Mouse (Mus musculus) frontal cortex, postnatal 36 days (tissue): Measurements from ENCODE around the gene Dock9.
"Not testable (repeated sequence)": the region's sequence is repeated elsewhere in the genome, so short reads cannot be mapped to it uniquely, and the experiment has no call there.

Source experiments
- DNase-seq, 2 experiments: peaks; one replicate each; pipeline ENCODE4 v3.0.0; 2022; ENCODE audit warnings: low spot score in 2 of 2

Gene Dock9

DNA sequence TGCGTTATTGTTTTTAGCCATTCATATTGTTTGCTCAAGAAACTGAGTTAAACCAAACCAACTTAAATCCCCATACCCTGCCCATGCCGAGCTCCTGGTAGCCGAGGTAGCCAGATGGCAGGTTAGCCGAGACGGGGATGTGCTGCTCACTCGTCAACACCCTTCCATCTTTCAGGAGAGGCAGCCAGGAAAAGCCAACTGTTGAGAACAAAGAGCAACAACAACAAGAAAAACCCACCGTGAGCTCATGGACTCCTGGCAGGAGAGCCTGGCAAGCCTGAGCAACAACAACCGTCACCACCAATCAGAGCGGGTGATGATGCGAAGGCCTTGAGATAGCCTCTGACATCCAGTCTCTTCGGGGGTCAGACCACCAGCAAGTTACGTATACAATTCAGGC, 170.9 kb downstream of the Dock9 start:
- no peak for DNase-seq

DNA sequence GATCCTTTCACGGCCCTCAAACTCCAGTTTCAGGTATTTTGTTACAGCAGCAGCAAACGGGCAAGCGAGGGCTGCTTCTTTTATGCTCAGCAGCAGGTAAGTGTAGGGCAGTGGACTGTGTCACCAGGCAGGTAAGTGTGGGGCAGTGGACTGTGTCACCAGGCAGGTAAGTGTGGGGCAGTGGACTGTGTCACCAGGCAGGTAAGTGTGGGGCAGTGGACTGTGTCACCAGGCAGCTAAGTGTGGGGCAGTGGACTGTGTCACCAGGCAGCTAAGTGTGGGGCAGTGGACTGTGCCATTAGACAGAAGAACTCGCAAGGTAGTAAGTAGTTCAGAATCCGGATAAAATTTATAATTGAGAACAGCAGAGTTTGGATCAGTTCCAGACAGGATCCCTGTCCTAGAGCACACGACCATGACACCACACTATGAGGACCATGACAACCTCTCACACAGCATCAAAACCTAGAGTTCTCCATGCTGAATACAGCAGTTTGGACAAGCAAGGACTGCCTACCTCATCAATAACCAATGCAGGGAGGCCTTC, 173.6 kb downstream of the Dock9 start:
- not testable (repeated sequence) for DNase-seq

DNA sequence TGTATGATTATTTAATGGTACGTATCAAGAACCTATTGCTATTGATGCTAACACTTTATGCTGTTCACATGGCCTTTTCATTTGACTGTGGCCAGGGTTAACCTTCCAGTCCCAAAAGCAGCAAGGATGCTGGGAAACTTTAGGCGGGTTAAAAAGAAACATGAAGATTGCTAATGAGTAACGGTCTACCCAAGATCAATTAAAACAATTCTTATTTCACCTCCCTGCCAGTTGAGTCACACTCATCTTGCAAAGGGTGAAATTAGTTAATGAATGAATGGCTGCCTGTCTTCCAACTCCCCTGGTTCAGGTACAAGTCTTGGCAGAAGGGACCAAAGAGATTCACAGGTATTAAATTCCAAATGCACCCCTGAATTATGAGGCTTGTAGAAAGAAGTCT, 175.8 kb downstream of the Dock9 start:
- no peak for DNase-seq

DNA sequence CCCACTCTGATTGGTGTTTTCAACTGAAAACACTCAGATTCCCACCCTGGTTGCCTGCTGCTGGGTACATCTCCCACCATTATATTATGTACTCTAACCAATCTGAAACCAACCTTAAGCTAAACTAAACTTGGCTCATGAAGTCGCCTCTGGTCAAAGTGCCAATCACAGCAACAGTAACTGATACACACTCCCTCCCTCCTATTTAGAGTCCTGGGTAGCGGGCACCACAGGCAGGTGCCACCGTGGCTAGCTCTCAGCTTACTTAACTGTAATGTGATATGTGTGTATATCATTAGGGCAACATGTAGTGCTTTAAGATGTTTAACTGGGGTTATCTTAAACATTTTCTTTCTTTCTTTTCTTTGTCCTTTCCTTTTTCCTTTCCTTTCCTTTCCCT, 177.1 kb downstream of the Dock9 start:
- no peak for DNase-seq

DNA sequence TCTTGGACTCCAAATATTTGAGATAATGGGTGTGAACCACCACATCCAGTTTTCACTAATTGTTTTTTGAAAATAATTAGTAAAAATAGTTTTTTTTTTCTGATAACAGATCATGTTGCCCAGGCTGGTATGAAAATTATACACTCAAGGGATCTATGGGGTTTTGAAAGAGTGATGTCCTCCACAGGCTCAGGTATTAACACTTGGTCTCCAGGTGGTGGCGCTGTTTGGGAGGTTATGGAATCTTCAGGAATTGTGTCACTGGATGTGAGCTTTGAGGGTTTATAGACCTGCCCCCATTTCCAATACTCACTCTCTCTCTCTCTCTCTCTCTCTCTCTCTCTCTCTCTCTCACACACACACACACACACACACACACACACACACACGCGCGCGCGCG, 177.5 kb downstream of the Dock9 start:
- DNase-seq: no peak

DNA sequence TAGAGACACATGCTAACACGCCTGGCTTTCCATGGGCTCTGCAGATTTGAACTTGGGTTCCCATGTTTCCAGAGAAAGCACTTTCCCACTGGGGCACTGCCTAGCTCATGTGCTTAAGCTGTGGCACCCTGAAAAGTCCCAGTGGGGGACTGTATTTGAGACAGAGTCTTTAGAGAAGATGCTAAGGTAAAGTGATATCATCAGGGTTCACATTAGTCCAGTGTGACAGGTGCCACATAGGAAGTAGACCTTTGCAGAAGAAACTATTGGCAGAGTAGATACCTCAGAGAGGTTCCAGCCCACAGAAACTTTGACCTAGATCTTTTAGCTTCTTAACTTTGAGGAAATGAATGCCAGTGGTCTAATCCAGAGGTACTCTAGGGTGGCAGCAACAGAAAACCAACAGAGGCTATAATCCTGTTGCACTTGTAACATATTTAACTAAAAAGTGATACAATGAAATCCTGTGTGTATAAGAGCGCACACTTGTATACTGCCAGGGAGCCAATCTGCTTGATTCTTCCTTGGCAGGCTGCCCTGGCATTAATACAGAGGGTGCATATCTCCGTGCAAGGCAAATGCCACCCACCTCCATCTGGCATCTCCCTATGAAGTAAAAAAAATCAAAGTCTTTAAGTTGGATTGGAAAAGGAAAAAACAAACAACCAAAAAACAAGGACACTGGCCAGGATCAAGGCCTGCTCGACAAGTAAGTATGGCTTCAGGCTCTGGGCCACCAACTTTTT, 179.8 kb downstream of the Dock9 start:
- DNase-seq: peak; percentile 81 to 89

DNA sequence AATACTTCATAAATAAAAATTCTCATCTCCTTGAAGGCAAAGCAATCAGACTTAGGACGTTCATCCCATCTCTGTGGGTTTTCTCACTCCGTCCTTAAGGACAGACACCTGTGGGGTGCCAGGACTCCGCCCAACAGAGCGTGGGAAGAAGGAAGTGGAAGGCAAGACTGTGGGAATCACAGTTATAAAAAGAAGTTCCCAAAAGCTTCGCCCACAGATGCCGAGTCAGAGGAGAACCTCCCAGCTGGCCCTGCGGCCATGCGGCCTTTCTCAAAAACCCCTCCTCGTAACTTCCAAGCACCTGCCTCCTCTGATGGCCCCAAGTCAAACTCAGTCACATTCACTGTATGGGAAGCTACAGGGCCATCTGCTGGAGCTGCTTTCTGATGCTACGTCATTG, 182.2 kb downstream of the Dock9 start:
- peak in 1 of 2 experiments; percentile 74 for DNase-seq

DNA sequence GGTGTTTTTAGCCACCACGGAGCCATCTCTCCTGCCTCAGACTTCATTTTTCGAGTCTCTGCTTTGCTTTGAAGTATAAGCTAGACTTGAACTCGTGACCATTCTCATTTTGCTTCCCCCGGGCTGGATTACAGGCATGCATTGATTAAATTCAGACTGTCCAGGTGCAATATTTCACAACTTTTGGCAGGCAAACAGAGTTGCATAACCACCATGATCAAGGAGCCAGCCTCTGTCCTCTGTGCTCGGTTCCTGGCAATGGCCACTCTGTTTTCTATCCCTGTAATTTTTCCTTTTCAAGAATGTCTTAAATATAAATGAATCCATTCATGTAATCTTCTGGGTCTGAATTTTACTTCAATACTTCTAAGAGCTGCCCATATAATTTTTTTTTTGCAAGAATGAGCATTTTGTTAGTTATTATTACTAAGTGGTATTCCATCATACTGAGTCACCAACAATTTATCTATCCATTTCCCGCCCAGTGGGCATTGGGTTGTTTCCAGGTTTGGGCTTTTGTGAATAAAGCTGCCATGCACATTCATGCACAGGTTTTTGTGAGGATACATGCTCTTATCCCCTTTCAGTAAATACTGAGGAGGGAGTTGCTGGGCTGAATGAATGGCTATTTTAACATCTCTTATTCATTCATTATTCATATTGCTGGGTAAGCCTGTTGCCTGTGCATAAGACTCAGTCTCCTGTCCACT, 183.0 kb downstream of the Dock9 start:
- no peak for DNase-seq

DNA sequence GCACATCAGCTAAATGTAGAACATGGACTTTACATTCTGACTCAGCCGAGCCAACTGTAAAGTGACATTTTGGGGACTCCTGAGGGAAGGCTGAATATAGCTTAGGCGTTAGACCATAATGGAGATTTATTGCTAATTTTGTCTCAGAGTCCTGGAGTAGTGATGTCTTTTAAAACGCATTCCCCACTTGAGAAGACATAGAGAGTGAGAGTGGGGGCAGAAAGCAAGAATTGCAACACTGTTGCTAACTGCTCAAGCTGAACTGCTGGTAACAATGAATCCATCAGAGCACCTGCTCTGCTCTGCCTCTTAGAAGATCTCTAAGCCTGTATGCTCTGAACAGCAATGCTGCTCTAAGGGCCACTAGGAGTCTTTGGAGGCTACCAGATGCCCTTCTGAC, 184.1 kb downstream of the Dock9 start:
- DNase-seq: no peak

DNA sequence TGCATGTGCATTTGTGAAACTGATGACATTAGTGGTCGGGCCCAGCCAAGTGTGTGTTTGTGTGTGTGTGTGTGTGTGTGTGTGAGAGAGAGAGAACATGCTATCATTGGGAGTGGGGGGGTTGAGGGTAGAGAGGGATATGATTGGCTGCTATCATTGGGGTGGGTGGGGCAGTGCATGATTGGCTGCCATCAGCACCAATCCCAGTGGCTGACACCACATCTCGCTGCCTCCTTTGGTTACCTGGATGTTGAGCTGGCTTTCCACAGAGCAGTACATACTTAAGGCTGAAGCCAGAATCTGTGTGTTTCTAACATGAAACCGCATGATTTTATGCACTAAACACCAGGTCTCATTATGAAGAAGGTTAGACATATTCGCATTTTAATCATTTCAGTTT, 184.7 kb downstream of the Dock9 start:
- DNase-seq: no peak

DNA sequence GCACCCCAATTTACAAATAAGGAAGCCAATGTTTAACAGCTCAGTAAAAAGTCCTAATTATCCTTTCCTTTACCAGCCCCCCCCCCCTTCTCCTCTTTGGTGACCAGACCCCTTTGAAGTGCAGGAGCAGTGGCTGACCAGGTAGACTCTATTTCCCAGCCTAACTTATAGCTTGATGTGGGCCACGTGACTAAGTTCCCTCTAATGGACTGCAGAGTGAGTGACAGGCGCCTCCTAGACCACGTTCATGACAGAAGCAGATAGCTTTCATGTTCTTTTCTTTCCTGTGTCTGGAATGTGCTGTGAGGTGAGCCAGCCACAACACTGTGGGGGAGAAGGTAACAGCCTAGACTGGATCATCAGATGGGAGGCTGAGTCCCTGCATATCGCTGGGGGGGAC, 186.1 kb downstream of the Dock9 start:
- no peak for DNase-seq

DNA sequence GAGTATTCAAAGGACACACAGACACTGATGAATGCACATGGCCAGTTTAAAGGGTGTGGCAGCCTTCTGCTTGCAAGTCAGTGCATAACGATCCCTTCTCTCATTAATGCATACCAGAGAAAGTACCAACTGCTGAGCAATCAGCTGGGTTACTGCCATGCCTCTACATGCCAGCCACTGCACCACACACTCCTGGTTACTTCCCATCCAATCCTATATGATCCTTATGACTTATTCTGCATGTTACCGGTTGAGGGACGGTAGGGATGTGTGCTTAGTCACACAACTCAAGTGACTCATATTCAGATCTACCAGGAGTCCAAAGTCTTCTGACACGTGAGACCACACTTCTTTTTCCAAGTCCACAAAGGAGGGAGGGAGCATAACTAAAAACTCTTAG, 186.5 kb downstream of the Dock9 start:
- DNase-seq: no peak

DNA sequence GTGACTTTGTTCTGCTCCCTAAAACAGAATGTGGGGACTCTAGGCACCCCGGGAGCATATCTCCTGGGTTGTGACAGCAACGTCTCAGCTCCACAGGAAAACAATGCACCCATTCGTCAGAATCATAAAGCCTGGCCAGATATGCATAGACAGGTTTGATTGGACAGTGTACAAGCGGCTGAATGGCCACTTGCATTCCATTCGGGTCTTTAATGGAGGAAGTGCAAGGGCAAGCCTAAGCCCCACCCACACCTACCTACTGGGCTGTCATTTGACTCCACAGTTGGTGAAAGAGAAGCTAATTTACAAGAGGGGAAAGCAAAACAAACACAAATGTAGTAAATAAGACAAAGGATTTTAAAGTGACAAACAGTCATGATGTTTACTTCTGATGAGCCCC, 189.1 kb downstream of the Dock9 start:
- no peak for DNase-seq

DNA sequence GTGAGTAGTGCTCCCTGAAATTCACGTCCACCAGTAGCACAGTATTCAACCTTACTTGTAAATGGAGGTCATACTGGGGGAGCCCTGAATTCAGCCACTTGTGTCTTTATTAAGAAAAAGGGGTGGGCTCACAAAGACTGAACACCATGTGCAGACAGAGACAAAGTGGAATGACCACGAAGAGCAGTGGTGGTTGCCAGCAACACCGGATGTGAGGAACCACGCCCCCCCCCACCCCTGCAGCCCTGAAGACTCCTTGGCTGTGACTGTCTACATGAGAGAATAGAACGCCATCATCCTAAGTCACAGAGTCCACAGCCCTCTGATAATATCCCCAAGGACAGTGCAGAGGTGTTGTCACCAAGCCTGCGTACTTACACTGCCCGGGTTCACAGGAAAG, 191.2 kb downstream of the Dock9 start:
- DNase-seq: no peak

DNA sequence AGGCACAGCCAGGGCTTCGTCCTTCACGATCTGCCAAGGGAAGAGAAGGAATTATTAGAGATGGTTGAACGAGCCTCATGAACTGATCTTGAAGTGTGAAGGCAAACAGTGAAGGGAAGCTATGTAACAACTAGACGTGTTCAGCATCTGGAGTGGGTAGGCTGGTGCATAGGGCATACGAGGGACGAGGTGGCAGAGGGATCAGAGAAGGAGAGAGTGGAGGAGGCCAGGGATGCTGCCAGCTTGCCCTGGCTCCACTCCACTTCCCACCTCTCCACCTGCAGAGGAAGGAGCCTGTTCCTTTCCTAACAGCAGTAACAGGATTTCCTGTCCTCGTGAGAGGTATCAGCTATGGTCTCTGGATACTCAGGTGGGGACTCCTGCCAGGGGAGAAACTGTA, 192.4 kb downstream of the Dock9 start:
- DNase-seq: no peak

DNA sequence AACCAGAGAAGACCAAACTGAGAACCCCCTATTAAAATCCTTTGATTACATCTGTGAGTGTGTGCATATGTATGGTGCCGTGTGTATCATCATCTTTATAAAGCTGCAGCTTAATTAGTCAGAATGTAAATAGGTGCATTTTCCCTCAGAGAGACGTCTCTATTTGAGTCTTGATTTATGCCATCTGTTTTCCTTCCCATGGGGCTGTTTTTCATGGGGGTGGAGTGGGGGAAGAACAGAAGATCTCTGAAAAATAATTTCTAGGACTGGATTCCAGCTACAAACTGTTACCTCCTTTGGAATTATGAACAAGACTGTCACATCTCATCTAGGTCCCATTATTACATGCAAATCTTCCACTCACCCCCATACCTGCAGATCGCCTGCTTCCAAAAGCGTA, 193.1 kb downstream of the Dock9 start:
- DNase-seq: no peak

DNA sequence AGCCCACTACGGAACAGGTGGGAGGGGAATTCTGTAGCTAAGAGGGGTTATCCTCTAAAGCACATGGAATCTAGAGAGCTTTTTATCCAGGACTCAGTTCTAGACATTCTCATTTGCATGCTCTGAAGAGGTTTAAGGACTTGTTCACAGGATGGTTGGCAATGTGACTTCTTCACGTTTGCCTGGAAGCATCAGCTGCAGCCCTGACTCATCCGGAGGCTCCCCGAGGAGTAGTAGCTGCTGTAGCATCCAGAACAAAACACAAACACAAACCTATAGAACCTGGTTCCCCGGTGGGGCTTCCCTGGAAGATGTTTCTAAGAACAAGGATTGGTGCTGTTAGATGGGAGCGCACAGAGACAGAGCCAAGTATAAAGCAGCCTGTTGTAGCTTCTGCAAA, 195.0 kb downstream of the Dock9 start:
- DNase-seq: no peak

DNA sequence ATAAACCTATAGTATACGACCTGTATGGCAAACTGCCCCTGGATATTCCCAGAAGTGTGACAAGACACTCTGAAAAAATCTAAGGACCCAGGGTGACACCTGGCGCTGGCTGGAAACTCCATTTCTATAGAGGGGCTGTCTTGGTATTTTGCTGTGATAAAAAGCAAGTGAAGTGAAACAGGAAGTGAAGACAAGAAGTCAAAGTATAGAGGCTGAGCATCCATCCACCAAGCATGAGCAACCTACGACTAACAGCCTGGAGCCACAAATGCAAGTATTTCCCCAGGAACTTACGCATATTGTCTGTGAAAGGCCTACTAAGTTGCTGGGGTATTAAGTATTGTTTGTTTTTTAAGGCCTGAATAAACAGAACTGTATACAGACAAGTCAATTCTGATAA, 197.1 kb downstream of the Dock9 start:
- no peak for DNase-seq

DNA sequence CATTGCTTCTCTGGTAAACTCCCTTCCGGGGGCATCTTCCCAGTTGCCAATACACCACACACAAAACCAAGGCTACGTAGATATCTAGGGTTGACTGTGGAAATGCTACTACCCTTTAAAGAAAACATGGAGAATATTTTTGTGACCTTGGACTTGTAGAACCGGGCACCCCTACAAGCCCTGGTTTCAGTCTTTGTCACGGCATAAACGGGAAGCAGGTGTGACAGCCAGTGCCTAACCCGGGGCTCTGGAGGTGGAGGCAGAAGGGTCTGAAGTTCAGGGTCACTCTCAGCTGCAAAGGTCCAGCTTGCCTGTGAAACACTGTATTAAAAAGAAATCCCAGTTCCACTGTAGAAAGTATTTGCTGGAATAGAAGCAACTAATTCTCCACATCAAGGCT, 200.6 kb downstream of the Dock9 start:
- DNase-seq: no peak

DNA sequence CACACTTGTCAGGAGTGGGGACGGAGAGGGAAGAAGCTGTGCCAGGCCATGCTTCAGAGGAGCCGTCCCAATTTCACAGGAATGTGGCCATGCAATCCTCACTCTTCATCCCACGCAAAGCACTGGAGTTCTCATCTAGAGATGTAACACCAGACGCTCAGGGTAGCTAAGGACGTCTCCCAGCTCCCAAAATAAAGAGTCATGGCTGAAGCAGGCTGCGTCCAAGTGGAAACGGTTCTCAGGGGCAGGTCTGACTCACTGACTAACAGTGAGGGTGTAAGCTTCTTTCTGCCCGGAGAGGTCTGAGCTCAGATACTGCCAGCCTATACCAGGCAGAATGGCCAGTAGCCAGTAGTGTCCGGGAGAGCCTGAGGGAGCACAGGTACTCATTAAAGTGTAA, 201.0 kb downstream of the Dock9 start:
- peak; percentile 58 to 68 for DNase-seq

DNA sequence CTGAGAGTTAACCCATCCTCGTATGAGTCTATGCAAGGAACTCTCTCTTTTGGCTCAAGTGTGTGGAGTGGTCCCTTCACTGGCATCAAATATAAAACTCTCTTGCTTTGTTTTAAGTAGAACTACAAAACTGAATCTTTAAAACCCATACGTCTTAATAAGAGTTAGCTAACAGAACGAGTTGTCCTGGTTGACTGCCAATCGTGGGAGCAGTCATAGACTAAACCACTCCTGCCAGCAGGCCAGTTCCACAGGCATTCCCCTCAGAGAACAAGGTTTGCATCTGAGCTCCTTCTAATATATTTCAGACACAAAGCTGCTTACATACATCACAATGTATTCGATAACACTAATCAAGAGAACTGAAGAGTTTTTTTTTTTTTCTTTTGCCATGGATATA, 203.0 kb downstream of the Dock9 start:
- no peak for DNase-seq

DNA sequence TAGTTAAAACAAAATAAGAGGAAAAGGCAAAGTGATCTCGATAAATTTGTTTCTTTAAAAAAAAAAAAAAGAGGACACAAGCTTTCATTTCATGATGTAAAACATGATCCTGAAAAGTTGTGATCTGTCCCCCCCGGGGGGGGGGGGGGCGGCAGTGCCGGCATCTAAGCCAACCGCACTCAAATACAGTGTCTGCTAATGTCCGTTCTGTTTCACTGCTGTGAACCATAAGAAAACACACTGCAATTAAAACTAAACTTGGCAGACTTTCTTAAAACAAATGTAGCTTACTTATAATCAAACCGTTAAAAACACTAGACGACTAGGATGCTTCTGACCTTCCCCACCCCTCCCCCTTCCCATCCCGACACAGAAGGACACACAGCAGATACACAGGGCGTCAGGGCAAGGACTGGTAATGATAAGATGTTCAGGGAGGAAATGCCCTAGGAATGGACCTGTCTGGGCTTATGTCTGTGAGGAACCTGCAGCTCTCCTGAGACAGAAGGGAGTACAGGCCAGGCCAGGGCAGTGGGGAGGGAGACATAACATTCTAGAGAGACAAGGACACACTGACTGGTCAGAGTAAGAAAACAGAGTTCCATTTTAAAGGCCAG, 204.2 kb downstream of the Dock9 start:
- no peak for DNase-seq

DNA sequence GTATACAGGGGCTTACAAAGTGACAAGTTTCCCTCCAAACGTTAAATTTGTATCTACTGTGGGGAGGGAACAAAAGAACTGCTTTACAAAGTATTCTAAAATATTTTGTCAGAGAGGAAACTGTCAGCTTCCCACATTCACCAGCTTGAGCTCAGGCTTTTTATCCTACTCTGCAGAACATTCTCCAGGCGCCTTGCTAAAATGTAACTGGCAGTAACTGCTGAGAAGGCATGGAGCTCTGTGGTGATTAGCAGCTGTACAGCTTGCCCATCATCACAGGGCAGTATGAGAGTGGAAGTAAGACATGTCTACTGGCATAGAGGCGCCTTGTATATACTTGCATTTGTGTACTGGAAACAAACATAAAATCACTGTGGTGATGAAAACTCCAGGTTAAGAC, 204.7 kb downstream of the Dock9 start:
- DNase-seq: no peak
